Mouse (Mus musculus) midbrain, embryonic 16.5 days (tissue): ENCODE data around the gene Morf4l1. TPM values are rescaled to one million over a fixed set of nuclear protein-coding genes. Genes with fewer than 3 reads are reported as not detected.

Experiments
- ATAC-seq: fragments of 200-750 bp; cut with Nextera tagmentation; 2 replicates; pipeline ENCODE4 v1.8.0; 2017; ENCODE audit warnings: moderate TSS enrichment
- H3K27ac ChIP-seq: fragments of 300-500 bp; sonication (generic); 2 replicates; pipeline ENCODE4 v1.5.1; 2014; ENCODE audit warnings: mild to moderate bottlenecking, low read length, mixed read lengths
- H3K27me3 ChIP-seq: fragments of 300-500 bp; sonication (generic); 2 replicates; pipeline ENCODE4 v1.6.1; 2014; ENCODE audit warnings: low read depth, low read length, mixed read lengths; ENCODE audit not compliant: control insufficient read depth, insufficient read depth
- H3K36me3 ChIP-seq: fragments of 300-500 bp; sonication (generic); 2 replicates; pipeline ENCODE4 v1.6.1; 2014; ENCODE audit warnings: mild to moderate bottlenecking, low read length, moderate library complexity, mixed read lengths; ENCODE audit not compliant: control insufficient read depth, insufficient read depth
- H3K4me1 ChIP-seq: fragments of 300-500 bp; sonication (generic); 2 replicates; pipeline ENCODE4 v1.6.1; 2014; ENCODE audit warnings: mild to moderate bottlenecking, low read length, mixed read lengths; ENCODE audit not compliant: control insufficient read depth, insufficient read depth
- H3K4me2 ChIP-seq: fragments of 300-500 bp; sonication (generic); 2 replicates; pipeline ENCODE4 v1.6.1; 2014; ENCODE audit warnings: mild to moderate bottlenecking, low read length, mixed read lengths
- H3K4me3 ChIP-seq: fragments of 300-500 bp; sonication (generic); 2 replicates; pipeline ENCODE4 v1.5.1; 2014; ENCODE audit warnings: low read depth, mild to moderate bottlenecking, low read length, moderate library complexity, mixed read lengths
- H3K9ac ChIP-seq: fragments of 300-500 bp; sonication (generic); 2 replicates; pipeline ENCODE4 v1.6.1; 2014; ENCODE audit warnings: low read depth, low read length, mixed read lengths
- H3K9me3 ChIP-seq: fragments of 300-500 bp; sonication (generic); replicated peaks from 2 replicates; pipeline ENCODE4 v1.6.1; 2014; ENCODE audit warnings: mild to moderate bottlenecking, low read length, mixed read lengths; ENCODE audit not compliant: control insufficient read depth, poor library complexity, severe bottlenecking
- WGBS: fragments of 180-500 bp; shearing (Covaris S2); extraction: QIAGEN DNeasy Blood & Tissue Kit; methylation state at CpG from one replicate; pipeline ENCODE4 v1.1.7; 2014; 5-methylcytosine and 5-hydroxymethylcytosine counted together
- polyA plus RNA-seq: library from polyadenylated mRNA; unstranded; fragments of >200 nt; fragmentation: Nextera tagmentation; extraction: Ambion mirVana; gene quantifications from 2 replicates; pipeline ENCODE4 v1.2.1, GENCODE M21; 2015

Morf4l1 gene
- 627 and 665 TPM in 2 replicates for polyA plus RNA-seq

GRCm38 (mm10) chr9:90114567-90115307, at the start of gene Morf4l1:
Morf4l1 (minus strand) TSS chr9:90114774.
- ATAC-seq, result peak; percentile 99
- WGBS, result 2% methylated on average over 39 of the region's 40 CpGs

DNA sequence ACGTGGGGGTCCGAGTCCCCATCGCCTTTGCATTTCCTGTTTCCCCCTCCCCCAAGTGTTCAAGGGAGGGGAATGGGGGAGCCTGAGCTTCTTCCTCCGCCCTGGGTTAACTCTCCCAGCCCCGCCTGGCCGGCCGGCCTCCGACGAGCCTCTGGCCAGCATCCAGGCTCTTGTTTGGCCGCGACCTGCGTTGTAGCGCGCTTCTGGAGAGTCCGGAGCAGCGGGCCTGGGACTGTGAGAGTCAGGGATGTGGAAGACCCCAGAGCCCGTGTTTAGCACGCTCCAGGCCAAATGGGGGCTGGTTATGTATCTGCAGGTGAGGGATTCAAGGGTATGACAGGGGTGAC, 49.1 kb upstream of the Morf4l1 start:
- Histone ChIP-seq H3K4me1 (peaks cover 16% of the 10 kb centered on the region; the same call in 1 of the 2 replicates), H3K4me2 (peak overlapping the region; percentile 87), H3K4me3 (peak overlapping the region; percentile 65), H3K36me3 (no peaks in the 10 kb centered on the region), H3K9ac (peak overlapping the region; percentile 81), H3K27ac (no peak overlapping the region), H3K9me3 (peaks cover 6% of the 10 kb centered on the region), H3K27me3 (no peaks in the 10 kb centered on the region)
- WGBS, result under 1% methylated on average over 18 of the region's 18 CpGs
- ATAC-seq, result peak; percentile 60; the same call in 1 of the 2 replicates

More at GRCm38 (mm10) chr9:90114567-90115307, at the start of gene Morf4l1:
- Histone ChIP-seq H3K36me3 (no peaks in the 10 kb centered on the region), H3K4me3 (peak within 1 kb of the TSS; percentile 91), H3K9ac (peak within 1 kb of the TSS; percentile 94), H3K27ac (peak within 1 kb of the TSS; percentile 100), H3K9me3 (no peaks in the 10 kb centered on the region), H3K27me3 (no peaks in the 10 kb centered on the region), H3K4me1 (peaks cover 24% of the 10 kb centered on the region), H3K4me2 (peak within 1 kb of the TSS; percentile 91)

DNA sequence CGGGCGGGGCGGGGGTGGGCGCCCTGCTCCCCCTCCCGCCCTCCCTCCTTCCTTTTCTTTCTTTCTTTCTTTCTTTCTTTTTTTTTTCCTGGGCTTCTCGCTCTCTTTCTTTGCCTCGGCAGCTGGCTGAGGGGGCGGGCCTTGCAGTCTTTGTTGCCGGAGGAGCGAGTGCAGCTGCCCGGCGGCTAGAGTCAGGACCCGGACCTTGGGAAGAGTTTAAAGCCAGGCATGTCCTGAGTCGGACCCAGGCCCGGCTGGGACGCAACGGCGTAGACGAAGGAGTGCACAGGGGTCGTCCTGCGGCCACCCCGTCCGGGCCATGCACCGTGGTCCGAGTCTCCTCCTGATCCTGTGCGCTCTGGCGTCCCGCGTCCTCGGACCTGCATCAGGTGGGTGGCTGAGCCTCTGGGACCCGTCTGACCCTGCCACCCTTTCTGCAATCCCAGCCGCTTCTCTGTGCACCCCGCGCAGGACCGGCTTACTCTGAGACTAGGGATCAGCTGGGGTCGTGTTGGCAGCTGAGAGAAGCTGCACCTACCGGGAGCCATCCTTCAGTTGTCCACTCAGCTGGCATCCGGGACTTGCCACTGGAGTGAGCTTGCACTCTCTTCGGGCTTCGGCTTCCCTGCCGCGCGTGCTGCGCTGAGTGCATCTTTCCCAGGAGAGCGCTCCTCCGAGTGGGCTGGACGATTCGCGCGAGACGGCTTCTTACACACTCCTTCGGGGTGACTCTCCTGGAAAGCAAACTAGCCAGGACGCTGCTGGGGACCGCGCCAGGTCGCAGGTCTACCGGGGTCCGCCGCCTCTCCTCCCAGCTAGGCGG, 48.6 kb upstream of the Morf4l1 start, which contains the start of gene Adamts7:
TSS of gene Adamts7 (plus strand) at position 144 of the 823 bp plus-strand sequence.
- Histone ChIP-seq H3K9ac (peak within 1 kb of the TSS; percentile 81), H3K27ac (peak within 1 kb of the TSS; percentile 50), H3K9me3 (peaks cover 6% of the 10 kb centered on the region), H3K36me3 (no peaks in the 10 kb centered on the region), H3K4me1 (peaks cover 16% of the 10 kb centered on the region; the same call in 1 of the 2 replicates), H3K4me2 (peak within 1 kb of the TSS; percentile 87), H3K4me3 (peak within 1 kb of the TSS; percentile 65), H3K27me3 (no peaks in the 10 kb centered on the region)
- under 1% methylated on average over 58 of the region's 60 CpGs for WGBS
- peak; percentile 78 for ATAC-seq

GRCm38 (mm10) chr9:90162243-90162925, 47.8 kb upstream of the Morf4l1 start:
- H3K9me3 ChIP-seq, result peaks cover 6% of the 10 kb centered on the region
- peaks cover 16% of the 10 kb centered on the region; the same call in 1 of the 2 replicates for H3K4me1 ChIP-seq
- H3K27me3 ChIP-seq, result no peaks in the 10 kb centered on the region
- peak overlapping the region; percentile 29; the same call in 1 of the 2 replicates for H3K27ac ChIP-seq
- peak; percentile 65 for ATAC-seq
- H3K9ac ChIP-seq, result peak overlapping the region; percentile 81
- no peaks in the 10 kb centered on the region for H3K36me3 ChIP-seq
- H3K4me3 ChIP-seq, result peak overlapping the region; percentile 65
- H3K4me2 ChIP-seq, result peak overlapping the region; percentile 87
- WGBS, result 18% methylated on average over 13 of the region's 29 CpGs

DNA sequence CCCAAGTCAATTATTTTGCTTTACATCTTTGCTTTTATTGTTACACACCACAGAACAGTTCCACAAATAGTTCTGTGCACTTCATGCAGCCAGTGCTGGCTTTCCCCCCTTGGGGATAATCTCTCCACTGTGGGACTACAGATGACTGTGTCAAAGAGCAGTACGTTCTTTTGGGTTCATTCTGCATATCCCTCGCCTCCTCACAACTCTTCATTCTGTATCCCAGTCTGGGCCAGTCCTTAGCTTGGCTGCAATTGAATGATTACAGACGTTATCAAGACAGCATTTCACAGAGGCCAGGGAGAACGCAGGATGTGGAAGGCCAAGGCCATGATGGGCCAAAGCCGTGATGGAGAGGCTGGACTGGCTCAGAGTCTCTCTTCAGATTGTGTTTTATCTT, 32.3 kb upstream of the Morf4l1 start:
- no peaks in the 10 kb centered on the region for H3K36me3 ChIP-seq
- H3K4me3 ChIP-seq, result no peak overlapping the region
- WGBS, result 83% methylated on average over 5 of the region's 5 CpGs
- no peak for ATAC-seq
- no peaks in the 10 kb centered on the region for H3K4me1 ChIP-seq
- H3K9ac ChIP-seq, result no peak overlapping the region
- no peaks in the 10 kb centered on the region for H3K27me3 ChIP-seq
- H3K9me3 ChIP-seq, result no peaks in the 10 kb centered on the region
- H3K4me2 ChIP-seq, result no peak overlapping the region
- H3K27ac ChIP-seq, result no peak overlapping the region

DNA sequence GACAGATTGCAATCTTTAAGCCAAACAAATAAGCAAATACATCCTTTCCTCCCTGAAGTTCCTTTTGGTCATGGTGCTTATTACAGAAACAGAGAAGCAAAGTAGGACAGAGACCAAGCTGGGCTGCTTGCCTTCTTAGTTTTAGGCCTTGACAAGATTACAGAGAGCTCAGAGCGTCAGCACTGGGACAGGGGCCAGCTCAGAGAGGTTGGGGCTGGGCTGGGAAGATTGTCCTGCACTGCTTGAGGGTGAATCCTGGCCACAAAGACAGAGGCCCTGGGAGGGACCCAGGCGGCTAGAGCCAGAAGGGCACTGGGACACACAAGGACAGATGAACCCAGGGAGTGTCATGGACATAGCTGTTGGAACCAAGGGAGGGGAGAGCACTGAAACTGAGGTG, 31.2 kb upstream of the Morf4l1 start:
- Histone ChIP-seq H3K36me3 (no peaks in the 10 kb centered on the region), H3K4me3 (no peak overlapping the region), H3K4me2 (no peak overlapping the region), H3K27me3 (no peaks in the 10 kb centered on the region), H3K9ac (no peak overlapping the region), H3K4me1 (no peaks in the 10 kb centered on the region), H3K27ac (no peak overlapping the region), H3K9me3 (no peaks in the 10 kb centered on the region)
- no peak for ATAC-seq
- 48% methylated on average over 2 of the region's 2 CpGs for WGBS

DNA sequence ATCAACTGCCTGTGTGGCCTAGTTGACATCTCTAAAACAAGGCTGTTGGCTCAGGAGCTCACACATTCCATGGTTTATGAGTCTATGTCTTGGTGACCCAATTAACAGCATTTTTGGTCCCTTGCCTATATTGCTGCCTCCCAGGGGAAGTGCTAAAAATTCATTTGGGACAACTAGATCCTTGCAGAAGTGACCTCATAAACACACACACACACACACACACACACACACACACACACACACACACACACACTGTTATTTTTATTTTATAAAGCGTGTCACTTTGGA, 22.0 kb upstream of the Morf4l1 start:
- no peaks in the 10 kb centered on the region for H3K4me1 ChIP-seq
- H3K4me2 ChIP-seq, result no peak overlapping the region
- no peaks in the 10 kb centered on the region for H3K9me3 ChIP-seq
- no peaks in the 10 kb centered on the region for H3K36me3 ChIP-seq
- 92% methylated on average over 1 of the region's 1 CpGs for WGBS
- no peak overlapping the region for H3K9ac ChIP-seq
- no peak for ATAC-seq
- H3K4me3 ChIP-seq, result no peak overlapping the region
- no peaks in the 10 kb centered on the region for H3K27me3 ChIP-seq
- H3K27ac ChIP-seq, result no peak overlapping the region

DNA sequence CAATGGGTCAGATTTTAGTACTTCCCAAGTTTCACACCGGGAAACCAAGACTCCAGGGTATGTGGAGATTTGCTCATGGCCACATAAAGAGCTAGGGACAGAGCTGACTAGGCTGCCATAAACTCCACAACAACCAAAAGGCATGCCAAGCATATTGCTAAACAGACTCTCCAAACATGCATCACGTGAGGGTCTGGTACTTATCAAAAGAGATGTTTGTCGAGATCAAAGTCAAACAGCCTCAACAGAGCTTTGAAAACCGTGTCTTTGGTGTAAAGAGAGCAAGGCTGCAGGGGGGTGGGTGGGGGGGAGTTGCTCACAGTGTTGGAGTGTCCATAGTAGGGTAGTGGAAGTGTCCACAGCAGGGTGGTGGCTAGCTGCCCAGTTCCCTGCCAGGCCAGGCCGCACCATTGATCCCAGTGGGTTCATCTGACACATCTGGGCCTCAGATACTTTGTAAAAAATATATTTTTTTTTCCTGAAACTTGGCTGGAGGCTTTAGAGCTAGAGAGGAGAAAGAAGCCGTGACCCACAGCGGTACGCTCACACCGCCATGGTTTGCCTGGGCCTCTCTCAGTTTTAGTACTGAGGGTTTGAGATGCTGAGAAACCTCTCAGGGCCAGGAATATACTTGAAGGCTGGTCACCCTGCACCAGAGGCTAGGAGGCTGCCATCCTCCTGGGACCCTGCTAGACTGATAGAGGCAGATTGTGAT, 21.5 kb upstream of the Morf4l1 start:
- 67% methylated on average over 9 of the region's 9 CpGs for WGBS
- H3K4me2 ChIP-seq, result no peak overlapping the region
- ATAC-seq, result no peak
- no peaks in the 10 kb centered on the region for H3K4me1 ChIP-seq
- no peaks in the 10 kb centered on the region for H3K9me3 ChIP-seq
- no peaks in the 10 kb centered on the region for H3K36me3 ChIP-seq
- no peak overlapping the region for H3K4me3 ChIP-seq
- no peak overlapping the region for H3K9ac ChIP-seq
- H3K27me3 ChIP-seq, result no peaks in the 10 kb centered on the region
- H3K27ac ChIP-seq, result no peak overlapping the region
